Mouse (Mus musculus) testis, adult 2 months (tissue): ENCODE results near the gene Zfp750.

ENCODE experiments used
- CTCF ChIP-seq: fragments of 200-500 bp; IDR thresholded peaks from 2 replicates; pipeline ENCODE4 v1.5.1; 2012; ENCODE audit warnings: low read depth, mild to moderate bottlenecking, inconsistent platforms, low read length, moderate library complexity; ENCODE audit not compliant: control insufficient read depth, insufficient read depth, insufficient replicate concordance
- POLR2A ChIP-seq: fragments of 200-500 bp; IDR thresholded peaks from 2 replicates; pipeline ENCODE4 v1.6.1; 2012; ENCODE audit warnings: low read depth, mild to moderate bottlenecking, inconsistent platforms, low read length, moderate library complexity; ENCODE audit not compliant: control insufficient read depth

DNA sequence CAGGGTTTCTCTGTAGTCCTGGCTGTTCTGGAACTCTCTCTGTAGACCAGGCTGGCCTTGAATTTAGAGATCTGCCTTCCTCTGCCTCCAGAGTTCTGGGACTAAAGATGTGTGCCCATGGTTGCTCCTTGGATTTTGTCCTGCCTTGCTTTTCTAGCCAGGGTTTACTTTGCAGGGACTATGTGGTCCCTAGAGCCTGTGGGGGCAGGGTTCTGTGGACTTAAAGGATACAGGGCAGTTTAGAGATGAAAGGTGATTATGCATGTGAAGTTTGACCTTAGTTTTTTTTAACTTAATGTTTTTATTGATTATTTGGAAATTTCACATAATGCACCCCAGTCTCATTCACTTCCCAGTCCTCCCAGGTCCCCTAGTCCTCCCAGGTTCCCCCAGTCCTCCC is 28.5 kb downstream of the Zfp750 start:
- TF ChIP-seq CTCF (no peak), POLR2A (no peak)
